Mouse (Mus musculus): ENCODE results near the gene 1700014D04Rik. TPM values are rescaled to one million over a fixed set of nuclear protein-coding genes. Genes with fewer than 3 reads are reported as not detected.
A peak's percentile ranks its signal among the peaks of the same experiment; 100 is the strongest.
"Not testable (repeated sequence)": the region's sequence is repeated elsewhere in the genome, so short reads cannot be mapped to it uniquely, and the experiment has no call there.

Gene 1700014D04Rik
- polyA plus RNA-seq, 1 experiment: 0.04 TPM

DNA sequence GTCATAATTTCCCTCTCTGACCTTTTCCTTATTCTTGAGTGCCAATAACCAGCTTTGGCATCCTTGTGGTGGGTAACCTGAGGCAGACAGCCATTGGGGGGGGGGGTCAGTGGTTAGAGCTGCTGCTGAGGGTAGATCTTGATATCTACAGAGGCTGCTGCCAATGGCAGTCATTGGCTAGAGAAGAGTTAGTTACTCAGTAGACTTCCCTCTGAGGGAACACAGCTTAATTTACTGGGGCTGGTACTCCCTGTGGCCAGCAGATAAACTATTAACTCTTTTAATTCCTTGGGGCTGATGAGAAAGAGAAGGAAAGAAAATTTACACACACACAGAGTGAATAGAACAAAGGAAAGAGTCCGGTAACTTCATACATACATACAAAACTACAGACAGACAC is 27.1 kb downstream of the 1700014D04Rik start:
- TF ChIP-seq POLR2A (IDR thresholded peaks at IDR 0.05; ENCODE audit: borderline replicate concordance, extremely low read depth, low read depth, low read length) (no peak), CTCF (IDR thresholded peaks at IDR 0.05; ENCODE audit: insufficient read depth, low read length) (no peak)
- no peak overlapping the region for H3K4me3 ChIP-seq (replicated peaks; ENCODE audit: extremely low read depth, low read depth, low read length)
- no peak for DNase-seq
- 79% methylated on average over 1 of the region's 1 CpGs for WGBS
- no peaks in the 10 kb centered on the region for H3K4me1 ChIP-seq (ENCODE audit: control insufficient read depth, insufficient read depth, low read length)

- not testable (repeated sequence) for H3K4me1 ChIP-seq (ENCODE audit: control insufficient read depth, insufficient read depth, low read length); DNase-seq; H3K4me3 ChIP-seq (replicated peaks; ENCODE audit: extremely low read depth, low read depth, low read length)
- WGBS: 16% methylated on average over 6 of the region's 6 CpGs
Measured at GRCm38 (mm10) chr13:59718857-59719440, 27.6 kb downstream of the 1700014D04Rik start.

- Histone ChIP-seq H3K4me1 (ENCODE audit: control insufficient read depth, insufficient read depth, low read length) (no peaks in the 10 kb centered on the region), H3K4me3 (replicated peaks; ENCODE audit: extremely low read depth, low read depth, low read length) (no peak overlapping the region)
- WGBS: 35% methylated on average over 3 of the region's 3 CpGs
- DNase-seq: no peak
- TF ChIP-seq CTCF (IDR thresholded peaks at IDR 0.05; ENCODE audit: insufficient read depth, low read length) (no peak), POLR2A (IDR thresholded peaks at IDR 0.05; ENCODE audit: borderline replicate concordance, extremely low read depth, low read depth, low read length) (no peak)
Measured at GRCm38 (mm10) chr13:59713710-59714109, 32.8 kb downstream of the 1700014D04Rik start.

DNA sequence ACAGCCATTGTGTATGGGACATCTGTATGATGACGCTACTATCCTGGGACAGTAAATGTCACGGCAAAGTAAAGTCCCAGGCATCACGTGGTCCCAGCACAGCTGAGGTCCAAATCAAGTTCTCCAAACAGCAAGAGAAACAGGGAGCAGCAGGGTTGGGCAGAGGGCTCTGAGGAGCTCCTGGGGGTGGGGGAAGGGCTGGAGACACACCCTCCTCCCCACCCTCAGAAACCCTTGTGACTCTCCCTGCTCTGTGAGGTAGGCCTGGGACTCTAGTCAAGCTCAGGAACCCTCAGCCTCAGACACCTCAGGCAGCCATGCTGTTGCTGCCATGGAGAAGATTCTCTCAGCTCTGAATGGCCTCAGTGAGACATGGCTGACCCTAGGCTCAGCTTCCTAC is 34.6 kb downstream of the 1700014D04Rik start, which contains the start of gene Spata31d1b:
TSS of gene Spata31d1b (plus strand) at position 301 of the 400 bp plus-strand sequence.
- not testable (repeated sequence) for H3K4me1 ChIP-seq (ENCODE audit: control insufficient read depth, insufficient read depth, low read length); H3K4me3 ChIP-seq (replicated peaks; ENCODE audit: extremely low read depth, low read depth, low read length); DNase-seq
- 69% methylated on average over 3 of the region's 3 CpGs for WGBS

DNA sequence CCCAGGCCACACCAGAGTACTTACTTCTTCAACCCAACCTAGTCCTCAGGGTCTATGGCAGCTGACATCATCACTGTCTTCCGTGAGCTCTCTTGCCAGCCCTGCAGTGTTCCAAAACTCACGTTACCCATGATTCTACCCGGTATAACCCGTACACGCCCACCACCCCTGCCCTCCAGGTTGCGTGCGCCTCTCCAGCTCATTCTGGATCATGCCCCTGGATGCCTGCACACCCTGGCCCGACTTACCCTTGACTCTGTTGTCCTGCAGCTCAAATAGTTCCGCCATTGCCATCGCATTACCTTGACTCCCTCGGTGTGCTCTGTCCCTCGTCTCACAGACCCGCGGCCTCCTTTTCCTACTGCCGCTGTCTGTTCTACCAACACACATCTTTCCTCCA is 36.3 kb downstream of the 1700014D04Rik start, which contains the start of gene Spata31d1a:
TSS of gene Spata31d1a (minus strand) at position 101 of the 400 bp plus-strand sequence.
- H3K4me1 ChIP-seq (ENCODE audit: control insufficient read depth, insufficient read depth, low read length): no peaks in the 10 kb centered on the region
- WGBS: 87% methylated on average over 15 of the region's 15 CpGs
- no peak for DNase-seq
- TF ChIP-seq POLR2A (IDR thresholded peaks at IDR 0.05; ENCODE audit: borderline replicate concordance, extremely low read depth, low read depth, low read length) (no peak), CTCF (IDR thresholded peaks at IDR 0.05; ENCODE audit: insufficient read depth, low read length) (no peak)
- H3K4me3 ChIP-seq (replicated peaks; ENCODE audit: extremely low read depth, low read depth, low read length): no peak within 1 kb of the TSS

DNA sequence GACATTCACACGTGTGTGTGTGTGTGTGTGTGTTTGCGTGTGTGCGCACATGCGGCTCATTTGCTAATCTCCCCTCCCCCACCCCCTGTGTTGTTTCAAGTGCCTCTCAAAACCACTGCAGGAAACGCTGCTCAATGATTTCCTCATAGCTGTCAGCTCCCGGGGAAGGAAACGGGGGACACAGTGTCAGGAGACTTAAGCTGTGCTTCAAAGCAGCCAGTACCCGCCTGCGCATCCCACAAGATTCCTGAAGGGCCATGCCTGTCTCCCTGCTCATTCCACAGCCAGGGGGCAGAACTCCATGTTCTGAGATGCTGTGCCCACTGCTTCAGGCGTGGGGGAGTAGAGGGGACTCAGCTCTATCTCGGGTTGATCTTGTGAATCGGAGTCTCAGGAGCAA is 42.0 kb downstream of the 1700014D04Rik start:
- WGBS: 14% methylated on average over 12 of the region's 12 CpGs
- H3K4me1 ChIP-seq (ENCODE audit: control insufficient read depth, insufficient read depth, low read length): peaks cover 7% of the 10 kb centered on the region
- TF ChIP-seq POLR2A (IDR thresholded peaks at IDR 0.05; ENCODE audit: borderline replicate concordance, extremely low read depth, low read depth, low read length) (no peak), CTCF (IDR thresholded peaks at IDR 0.05; ENCODE audit: insufficient read depth, low read length) (peak; percentile 49)
- peak; percentile 31 for DNase-seq
- peak overlapping the region; percentile 8 for H3K4me3 ChIP-seq (replicated peaks; ENCODE audit: extremely low read depth, low read depth, low read length)

- Histone ChIP-seq H3K4me1 (ENCODE audit: control insufficient read depth, insufficient read depth, low read length) (peaks cover 7% of the 10 kb centered on the region), H3K4me3 (replicated peaks; ENCODE audit: extremely low read depth, low read depth, low read length) (no peak overlapping the region)
- no peak for DNase-seq
- WGBS: 86% methylated on average over 12 of the region's 12 CpGs
- TF ChIP-seq POLR2A (IDR thresholded peaks at IDR 0.05; ENCODE audit: borderline replicate concordance, extremely low read depth, low read depth, low read length): no peak
- no peak for TF ChIP-seq CTCF (IDR thresholded peaks at IDR 0.05; ENCODE audit: insufficient read depth, low read length)
Measured at GRCm38 (mm10) chr13:59703514-59703913, 43.0 kb downstream of the 1700014D04Rik start.

DNA sequence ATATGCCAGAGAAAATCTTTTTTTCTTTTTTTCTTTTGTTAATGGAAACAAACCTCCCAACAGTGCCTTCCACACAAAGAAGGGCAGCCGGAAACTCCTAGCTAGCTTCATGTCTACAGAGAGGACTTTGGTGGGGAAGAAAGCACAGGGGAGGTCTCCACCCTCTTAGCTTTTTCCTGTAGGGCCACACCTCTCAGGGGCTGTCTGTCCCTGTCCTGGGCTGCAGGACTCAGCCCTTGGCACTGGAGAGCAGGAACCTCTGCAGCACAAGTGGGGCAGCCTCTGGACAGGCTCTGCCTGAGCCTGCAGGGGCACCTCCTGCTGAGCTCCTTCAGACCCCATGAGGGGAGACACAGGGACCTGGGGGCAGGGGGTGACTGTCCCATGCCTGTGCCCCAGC is 46.4 kb downstream of the 1700014D04Rik start:
- DNase-seq; H3K4me3 ChIP-seq (replicated peaks; ENCODE audit: extremely low read depth, low read depth, low read length); H3K4me1 ChIP-seq (ENCODE audit: control insufficient read depth, insufficient read depth, low read length): not testable (repeated sequence)
- WGBS: 48% methylated on average over 1 of the region's 1 CpGs

DNA sequence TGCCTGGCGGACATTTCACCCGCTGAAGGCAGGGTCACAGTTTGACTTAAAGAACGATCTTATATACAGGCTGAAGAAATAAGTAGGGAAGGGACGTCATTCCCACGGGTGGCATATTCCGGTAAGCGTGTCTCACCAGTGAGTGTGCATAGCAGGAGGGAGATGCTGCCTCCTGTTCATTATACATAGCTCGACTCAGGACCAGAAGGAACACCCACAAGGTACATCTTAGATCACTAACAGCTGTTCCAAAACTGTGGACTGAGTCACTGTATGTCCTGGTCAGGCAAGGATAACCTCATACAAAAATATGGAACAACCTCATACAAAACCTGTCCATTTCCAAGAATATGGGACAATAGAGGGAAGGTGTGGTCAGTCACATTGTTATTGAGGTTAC is 47.4 kb downstream of the 1700014D04Rik start:
- Histone ChIP-seq H3K4me3 (replicated peaks; ENCODE audit: extremely low read depth, low read depth, low read length) (no peak overlapping the region), H3K4me1 (ENCODE audit: control insufficient read depth, insufficient read depth, low read length) (0 out of 2 replicates have a peak, but pooled peaks cover under 1% of the 10 kb centered on the region)
- DNase-seq: no peak
- WGBS: 89% methylated on average over 8 of the region's 8 CpGs
- TF ChIP-seq POLR2A (IDR thresholded peaks at IDR 0.05; ENCODE audit: borderline replicate concordance, extremely low read depth, low read depth, low read length) (no peak), CTCF (IDR thresholded peaks at IDR 0.05; ENCODE audit: insufficient read depth, low read length) (no peak)

- 76% methylated on average over 7 of the region's 7 CpGs for WGBS
- Histone ChIP-seq H3K4me1 (ENCODE audit: control insufficient read depth, insufficient read depth, low read length) (no peaks in the 10 kb centered on the region), H3K4me3 (replicated peaks; ENCODE audit: extremely low read depth, low read depth, low read length) (no peak overlapping the region)
- TF ChIP-seq POLR2A (IDR thresholded peaks at IDR 0.05; ENCODE audit: borderline replicate concordance, extremely low read depth, low read depth, low read length): no peak
- no peak for TF ChIP-seq CTCF (IDR thresholded peaks at IDR 0.05; ENCODE audit: insufficient read depth, low read length)
- DNase-seq: no peak
Measured at GRCm38 (mm10) chr13:59695781-59696180, 50.8 kb downstream of the 1700014D04Rik start.
